Mouse (Mus musculus): Measurements from ENCODE around the gene Cxcr5. TPM values are rescaled to one million over a fixed set of nuclear protein-coding genes. Genes with fewer than 3 reads are reported as not detected.

Cxcr5 gene
- total RNA-seq, 2 experiments from 2014 or later, result not detected

DNA sequence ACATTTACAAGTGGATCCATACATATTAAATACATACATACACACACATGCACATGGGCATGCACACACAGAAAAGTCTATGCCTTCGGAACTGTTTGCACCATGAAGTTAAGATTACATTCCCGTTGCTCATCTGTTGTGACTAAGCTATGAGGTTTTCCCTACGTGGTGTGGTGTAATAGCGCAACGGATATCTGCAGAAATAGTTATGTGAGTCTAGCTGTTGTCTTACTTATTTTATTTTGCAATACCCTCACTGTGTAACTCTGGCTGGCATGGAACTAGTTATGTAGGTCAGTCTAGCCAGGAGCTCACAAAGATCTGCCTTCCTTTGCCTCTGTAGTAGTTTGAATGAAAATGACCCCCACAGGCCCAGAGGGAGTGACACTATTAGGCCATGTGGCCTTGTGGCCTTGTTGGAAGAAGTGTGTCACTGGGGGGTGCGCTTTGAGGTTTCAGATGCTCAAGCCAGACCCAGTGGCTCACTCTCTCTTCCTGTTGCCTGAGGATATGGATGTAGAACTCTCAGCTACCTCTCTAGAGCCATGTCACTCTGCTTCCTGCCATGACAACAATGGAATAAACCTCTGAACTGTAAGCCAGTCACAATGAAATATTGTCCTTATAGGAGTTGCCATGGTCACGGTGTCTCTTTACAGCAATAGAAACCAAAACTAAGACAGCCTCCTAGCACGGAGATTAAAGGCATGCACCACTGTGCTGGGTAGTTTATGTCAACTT lies 13.1 kb downstream of the Cxcr5 start:
- no peak for DNase-seq (ENCODE audit: low spot score in 2 of 2)

GRCm38 (mm10) chr9:44544986-44545385 lies 16.7 kb downstream of the Cxcr5 start:
- DNase-seq (ENCODE audit: low spot score in 2 of 2), result no peak
- intact Hi-C loops (cut with DNase I), result no loop called here

More for the DNA sequence above, 13.1 kb downstream of the Cxcr5 start:
- intact Hi-C loops (cut with DNase I), result no loop called here

- DNase-seq (ENCODE audit: low spot score in 2 of 2), result no peak
- intact Hi-C loops (cut with DNase I), result no loop called here
These were observed 19.3 kb downstream of the Cxcr5 start for GRCm38 (mm10) chr9:44542364-44542763.

DNA sequence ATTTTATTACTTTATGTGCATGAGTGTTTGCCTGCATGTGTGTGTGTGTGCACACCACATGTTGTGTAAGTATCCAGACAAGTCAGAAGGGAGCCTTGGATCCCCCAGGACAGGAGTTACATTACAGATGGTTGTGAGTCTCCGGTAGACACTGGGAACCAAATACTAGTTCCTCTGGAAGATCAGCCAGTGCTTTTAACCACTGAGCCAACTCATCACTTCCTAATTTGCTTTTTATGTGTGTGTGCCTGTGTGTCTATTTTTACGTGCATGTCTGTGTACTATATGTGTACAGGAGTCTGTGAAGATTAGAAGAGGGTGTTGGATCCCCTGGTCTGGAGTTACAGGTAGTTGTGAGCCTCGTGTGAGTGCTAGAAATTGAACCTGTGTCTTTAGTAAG lies 21.0 kb downstream of the Cxcr5 start:
- no peak for DNase-seq (ENCODE audit: low spot score in 2 of 2)
- intact Hi-C loops (cut with DNase I), result no loop called here

GRCm38 (mm10) chr9:44539816-44540421 lies 21.8 kb downstream of the Cxcr5 start:
- intact Hi-C loops (cut with DNase I), result loop anchor here (10.0 kb wide), 1 partner anchor 45 kb away; no protein-coding TSS in a partner anchor
- no peak for DNase-seq (ENCODE audit: low spot score in 2 of 2)

DNA sequence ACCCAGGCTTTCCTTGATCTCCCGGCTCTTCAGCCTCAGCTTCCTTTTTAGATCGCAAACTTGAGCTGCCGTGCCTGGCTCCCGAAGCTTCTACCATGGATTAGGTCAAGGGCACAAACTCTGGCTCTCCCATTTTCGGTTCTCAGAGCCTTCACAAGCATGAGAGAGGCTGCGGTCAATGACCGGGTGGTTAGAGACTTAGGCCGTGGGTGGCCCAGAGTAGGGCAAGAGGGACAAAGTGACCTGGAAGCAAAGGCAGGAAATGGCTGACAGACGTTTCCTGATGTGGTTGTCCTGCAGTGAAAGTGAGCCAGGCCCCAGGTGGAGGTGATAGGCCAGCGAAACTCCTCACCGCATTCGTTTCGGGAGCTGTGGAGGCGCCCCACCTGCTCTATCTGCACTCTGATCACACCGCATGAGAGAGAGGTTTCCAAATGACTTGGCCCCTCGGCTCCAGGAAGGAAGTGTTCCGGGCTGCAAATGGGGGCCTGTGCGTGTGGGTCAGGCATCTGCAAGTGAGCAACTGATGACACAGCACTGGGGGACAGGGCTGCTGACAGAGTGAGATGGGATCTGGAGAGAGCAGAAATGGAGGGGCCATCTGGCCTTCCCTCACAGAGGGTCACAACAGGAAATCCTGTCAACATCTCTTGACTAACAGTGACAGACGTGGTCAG lies 23.9 kb downstream of the Cxcr5 start:
- no peak for DNase-seq (ENCODE audit: low spot score in 2 of 2)
- intact Hi-C loops (cut with DNase I), result loop anchor here (10.0 kb wide), 1 partner anchor 47 kb away; no protein-coding TSS in a partner anchor

DNA sequence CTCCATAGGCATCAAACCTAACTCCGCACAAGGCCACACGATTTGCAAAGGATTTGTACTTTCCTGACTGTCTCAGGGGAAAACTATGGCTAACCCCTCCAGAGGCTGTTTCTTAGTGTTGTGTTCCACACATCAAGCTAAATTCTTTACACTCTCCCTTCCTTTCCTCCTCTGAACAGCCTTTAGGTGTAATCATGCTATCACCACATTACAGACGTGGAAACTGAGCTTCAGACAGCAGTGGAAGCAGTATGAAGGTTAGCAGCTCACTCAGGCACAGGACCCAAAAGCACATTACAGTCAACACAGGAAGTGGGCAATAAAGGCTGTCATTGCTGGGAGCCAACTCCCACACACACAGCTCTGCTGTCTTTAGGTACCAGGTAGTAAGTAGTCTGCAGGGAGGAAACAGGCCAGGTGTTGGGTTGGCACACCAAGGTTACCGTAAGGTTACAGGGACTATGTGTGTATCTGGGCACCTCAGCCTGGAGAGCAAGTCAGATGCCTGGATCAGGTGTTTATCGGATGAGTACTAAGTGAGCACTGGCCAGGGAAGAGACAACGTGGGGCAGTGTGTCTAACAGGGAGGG lies 28.6 kb downstream of the Cxcr5 start:
- intact Hi-C loops (cut with DNase I), result loop anchor here (10.0 kb wide), 1 partner anchor 52 kb away; no protein-coding TSS in a partner anchor
- DNase-seq (ENCODE audit: low spot score in 2 of 2), result no peak

GRCm38 (mm10) chr9:44528340-44528739 lies 33.3 kb downstream of the Cxcr5 start:
- no peak for DNase-seq (ENCODE audit: low spot score in 2 of 2)
- intact Hi-C loops (cut with DNase I), result no loop called here

- DNase-seq (ENCODE audit: low spot score in 2 of 2), result no peak
- intact Hi-C loops (cut with DNase I), result no loop called here
These were observed 35.2 kb downstream of the Cxcr5 start for GRCm38 (mm10) chr9:44526337-44527112.

DNA sequence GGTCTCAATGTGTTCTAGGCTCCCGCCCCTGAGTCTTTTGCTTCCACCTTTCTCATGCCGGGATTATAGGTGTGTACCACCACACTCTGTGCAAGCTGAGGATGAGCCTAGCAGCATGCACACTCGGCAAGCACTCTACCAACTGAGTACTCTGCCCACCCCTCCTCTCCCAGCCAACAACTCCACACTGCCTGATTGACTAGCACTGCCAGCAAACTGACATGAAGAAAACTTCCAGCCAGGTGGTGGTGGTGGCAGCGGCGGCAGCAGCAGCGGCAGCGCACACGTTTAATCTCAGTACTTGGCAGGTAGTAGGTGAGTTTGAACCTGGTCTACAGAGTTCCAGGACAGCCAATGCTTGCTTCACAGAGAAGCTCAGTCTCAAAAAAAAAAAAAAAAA lies 36.1 kb downstream of the Cxcr5 start:
- DNase-seq (ENCODE audit: low spot score in 2 of 2), result no peak
- intact Hi-C loops (cut with DNase I), result no loop called here

GRCm38 (mm10) chr9:44525001-44525400 lies 36.7 kb downstream of the Cxcr5 start:
- intact Hi-C loops (cut with DNase I), result no loop called here

DNA sequence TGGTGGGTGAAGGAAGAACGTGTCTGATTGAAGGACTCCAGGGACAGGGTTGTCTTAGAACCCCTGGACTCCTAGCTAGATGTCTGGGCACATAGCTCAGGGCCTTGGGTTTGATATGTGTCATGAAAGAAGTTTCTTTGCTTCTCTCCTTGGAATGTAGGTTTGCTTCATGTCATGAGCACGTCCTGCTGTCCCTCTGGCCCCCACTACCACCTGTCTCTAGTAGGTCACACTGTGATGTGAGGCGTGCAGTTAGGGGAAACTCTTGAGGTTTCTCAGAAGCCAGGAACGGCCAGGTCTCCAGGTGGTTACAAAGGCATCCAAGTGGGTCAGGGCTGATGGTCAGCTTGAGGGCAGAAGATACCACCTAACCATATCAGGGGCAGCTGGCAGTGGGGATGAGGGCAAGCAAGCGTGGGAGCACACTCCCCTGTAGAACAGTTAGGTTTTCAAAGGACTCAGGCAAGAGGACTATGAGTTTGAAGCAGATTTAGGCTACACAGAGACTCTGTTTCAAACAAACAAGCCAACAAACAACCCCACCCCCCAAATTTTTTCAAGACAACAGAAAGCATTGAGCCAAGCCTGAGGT lies 37.3 kb downstream of the Cxcr5 start:
- no peak for DNase-seq (ENCODE audit: low spot score in 2 of 2)
- intact Hi-C loops (cut with DNase I), result no loop called here

More at GRCm38 (mm10) chr9:44525001-44525400, 36.7 kb downstream of the Cxcr5 start:
- no peak for DNase-seq (ENCODE audit: low spot score in 2 of 2)

DNA sequence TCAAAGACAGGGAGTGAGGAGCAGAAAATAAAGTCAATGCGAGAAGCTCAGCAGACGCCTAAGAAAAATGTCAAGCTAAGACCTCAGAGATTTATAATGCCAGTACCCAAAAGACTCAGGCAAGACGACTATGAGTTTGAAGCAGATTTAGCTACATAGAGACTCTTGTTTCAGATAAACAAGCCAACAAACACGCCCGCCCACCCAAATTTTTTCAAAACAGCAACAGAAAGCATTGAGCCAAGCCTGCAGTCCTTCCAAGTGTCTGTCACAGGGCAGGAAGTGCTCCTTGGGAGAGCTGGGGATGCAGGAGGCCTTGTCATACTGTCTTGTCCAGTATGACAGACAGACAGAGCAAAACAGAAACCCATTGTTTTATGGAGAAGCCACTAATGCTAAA lies 38.0 kb downstream of the Cxcr5 start:
- intact Hi-C loops (cut with DNase I), result no loop called here
- no peak for DNase-seq (ENCODE audit: low spot score in 2 of 2)

DNA sequence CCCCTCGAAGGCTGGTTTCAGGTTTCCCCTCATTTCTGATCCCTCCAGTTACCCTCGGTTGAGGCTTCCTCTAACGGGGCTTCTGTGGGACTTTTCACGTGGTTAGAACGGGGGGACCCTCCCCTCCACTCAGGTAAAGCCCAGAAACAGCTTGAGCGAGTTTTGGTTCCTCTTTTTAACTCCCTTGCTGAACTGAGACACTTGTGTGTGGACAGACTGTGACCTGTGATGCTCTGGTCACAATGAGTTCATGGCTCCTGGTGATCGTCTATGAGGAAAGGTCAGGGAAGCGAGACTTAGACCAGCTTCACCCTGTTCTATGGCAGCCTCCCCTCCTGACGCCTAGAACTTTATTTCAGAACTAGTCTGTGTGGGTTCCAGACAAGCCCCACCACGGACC lies 39.8 kb downstream of the Cxcr5 start:
- DNase-seq (ENCODE audit: low spot score in 2 of 2), result no peak
- intact Hi-C loops (cut with DNase I), result no loop called here

GRCm38 (mm10) chr9:44518068-44518467 lies 43.6 kb downstream of the Cxcr5 start:
- peak; percentile 63 to 69 for DNase-seq (ENCODE audit: low spot score in 2 of 2)
- intact Hi-C loops (cut with DNase I), result no loop called here

DNA sequence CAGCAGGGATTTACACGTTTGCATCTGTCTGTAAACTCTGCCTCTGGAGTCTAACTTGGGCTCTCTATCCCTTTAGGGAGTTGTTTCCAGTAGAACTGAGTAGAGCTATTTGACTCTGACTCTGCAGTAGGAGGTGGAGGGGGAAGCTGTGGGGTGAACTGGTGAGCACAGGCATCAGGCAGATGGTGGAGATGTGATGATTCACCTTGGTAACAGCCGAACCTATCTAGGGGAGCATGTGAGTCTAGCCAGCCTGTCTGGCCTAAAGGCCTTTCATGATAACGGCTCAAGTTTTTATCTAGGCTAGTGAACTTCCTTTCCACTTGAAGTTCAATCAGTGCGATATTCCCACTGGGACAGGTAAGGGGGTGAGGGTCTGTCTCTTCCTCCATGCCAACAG lies 44.3 kb downstream of the Cxcr5 start:
- DNase-seq (ENCODE audit: low spot score in 2 of 2), result peak in 1 of 2 experiments; percentile 62
- intact Hi-C loops (cut with DNase I), result no loop called here

- intact Hi-C loops (cut with DNase I), result no loop called here
- DNase-seq (ENCODE audit: low spot score in 2 of 2), result no peak
These were observed 45.8 kb downstream of the Cxcr5 start for GRCm38 (mm10) chr9:44515891-44516290.

- peak in 1 of 2 experiments; percentile 63 for DNase-seq (ENCODE audit: low spot score in 2 of 2)
- intact Hi-C loops (cut with DNase I), result no loop called here
These were observed 46.4 kb downstream of the Cxcr5 start for GRCm38 (mm10) chr9:44515131-44515751.

DNA sequence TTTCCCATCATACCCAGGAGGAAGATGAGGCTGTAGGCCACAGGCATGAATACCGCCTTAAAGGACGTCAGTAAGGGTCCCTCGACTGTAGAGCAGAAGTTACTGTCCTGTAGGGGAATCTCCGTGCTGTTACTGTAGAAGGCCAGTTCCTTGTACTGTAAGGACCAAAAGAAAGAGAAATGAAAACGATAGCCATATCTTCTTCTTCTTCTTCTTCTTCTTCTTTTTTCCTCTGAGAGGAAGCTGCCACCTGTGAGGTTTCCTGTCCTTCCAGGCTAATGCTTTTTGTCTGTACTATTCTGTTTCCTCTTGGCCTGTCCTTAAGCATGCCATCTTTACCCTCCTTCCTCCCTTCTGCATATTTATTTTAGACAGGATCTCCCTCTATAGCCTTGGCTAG lies 47.5 kb downstream of the Cxcr5 start:
- no peak for DNase-seq (ENCODE audit: low spot score in 2 of 2)
- intact Hi-C loops (cut with DNase I), result no loop called here

All from left cerebral cortex, postnatal 25 days (tissue).